Mouse (Mus musculus) lung, postnatal 0 days (tissue): Measurements from ENCODE around the gene Mypop.

Source experiments
- CTCF ChIP-seq: IDR thresholded peaks from 2 replicates; pipeline ENCODE4 v1.5.1; 2016; ENCODE audit warnings: antibody characterized with exemption, mild to moderate bottlenecking
- EP300 ChIP-seq: IDR thresholded peaks from 2 replicates; pipeline ENCODE4 v1.6.1; 2016; ENCODE audit warnings: antibody characterized with exemption, mild to moderate bottlenecking, control low read depth

DNA sequence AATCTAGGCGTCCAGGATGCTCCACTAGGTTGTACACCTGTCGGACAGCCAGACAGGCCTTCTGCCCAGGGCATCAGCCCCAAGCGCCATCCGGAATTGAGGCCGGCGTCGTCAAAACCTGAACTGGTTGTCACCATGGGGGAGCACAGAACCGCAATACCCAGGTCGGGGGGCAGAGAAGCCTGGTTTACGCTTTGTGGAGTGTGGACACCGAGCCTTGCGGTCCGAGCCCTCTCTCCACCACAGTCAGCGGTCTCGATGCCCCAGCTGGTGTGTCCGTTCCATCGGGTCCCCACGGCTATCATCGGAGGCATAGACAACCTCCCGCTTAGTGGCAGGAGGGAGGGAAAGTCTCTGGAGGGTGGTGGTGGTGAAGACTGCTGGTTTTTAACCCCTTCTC is 28.2 kb upstream of the Mypop start:
- TF ChIP-seq CTCF: no peak
- no peak for TF ChIP-seq EP300
